Mouse (Mus musculus): ENCODE data around the gene Dpf1.

The Dpf1 gene

GRCm38 (mm10) chr7:29309749-29310148 is 6.0 kb downstream of the Dpf1 start:
- no peak for DNase-seq (ENCODE audit: low spot score in 2 of 2)

DNA sequence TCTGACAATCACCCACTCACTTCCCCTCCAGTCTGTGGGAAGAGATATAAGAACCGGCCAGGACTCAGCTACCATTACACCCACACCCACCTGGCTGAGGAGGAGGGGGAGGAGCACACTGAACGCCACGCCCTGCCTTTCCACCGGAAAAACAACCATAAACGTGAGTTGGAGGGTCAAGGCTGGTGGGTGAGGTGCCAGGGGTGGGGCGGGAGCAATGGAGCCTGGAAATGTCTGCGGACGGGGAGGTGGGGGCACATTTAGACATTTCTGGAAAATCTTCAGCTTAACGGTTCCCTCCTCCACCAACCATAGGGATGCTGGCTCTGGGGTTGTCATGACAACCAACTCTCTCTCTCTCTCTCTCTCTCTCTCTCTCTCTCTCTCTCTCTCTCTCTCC is 9.3 kb downstream of the Dpf1 start:
- no peak for DNase-seq (ENCODE audit: low spot score in 2 of 2)

GRCm38 (mm10) chr7:29313572-29314261 is 10.0 kb downstream of the Dpf1 start:
- no peak for DNase-seq (ENCODE audit: low spot score in 2 of 2)

DNA sequence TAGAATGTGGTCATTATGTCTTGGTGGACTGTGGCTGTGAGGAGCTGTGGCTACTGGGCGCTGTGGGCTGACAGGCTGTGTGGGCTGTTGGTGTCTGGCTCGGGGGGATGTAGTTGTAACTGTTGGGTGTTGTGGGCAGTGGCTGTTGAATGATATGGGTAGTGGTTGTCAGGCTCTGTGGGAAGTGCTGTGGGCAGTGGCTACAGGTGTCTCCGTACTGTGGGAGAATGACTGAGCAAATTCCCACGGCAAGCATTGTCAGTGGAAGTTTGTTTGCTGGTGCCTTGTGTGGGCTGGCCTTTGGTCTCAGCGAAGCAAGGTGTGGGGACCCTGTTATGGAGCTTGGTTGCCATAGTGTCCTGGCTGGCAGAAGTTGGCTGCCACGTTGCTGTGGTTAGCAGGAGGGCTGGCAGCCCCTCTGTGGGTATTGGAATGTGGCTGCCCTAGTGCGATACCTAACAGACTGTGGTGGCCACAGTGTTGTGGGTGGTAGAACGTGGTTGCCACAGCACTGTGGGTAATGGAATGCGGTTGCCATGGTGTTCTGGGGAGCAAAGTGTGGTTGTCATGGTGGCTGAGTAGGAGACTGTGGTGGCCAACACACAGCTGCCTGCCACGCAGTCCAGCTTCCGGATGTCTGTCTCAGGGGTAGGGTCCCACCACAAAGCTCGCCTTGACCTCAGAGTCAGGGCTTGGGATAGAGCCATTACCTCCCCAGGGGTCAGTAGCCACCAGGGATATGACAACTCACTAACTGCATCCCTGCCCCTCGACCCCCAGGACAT is 11.3 kb downstream of the Dpf1 start:
- DNase-seq (ENCODE audit: low spot score in 2 of 2): no peak

DNA sequence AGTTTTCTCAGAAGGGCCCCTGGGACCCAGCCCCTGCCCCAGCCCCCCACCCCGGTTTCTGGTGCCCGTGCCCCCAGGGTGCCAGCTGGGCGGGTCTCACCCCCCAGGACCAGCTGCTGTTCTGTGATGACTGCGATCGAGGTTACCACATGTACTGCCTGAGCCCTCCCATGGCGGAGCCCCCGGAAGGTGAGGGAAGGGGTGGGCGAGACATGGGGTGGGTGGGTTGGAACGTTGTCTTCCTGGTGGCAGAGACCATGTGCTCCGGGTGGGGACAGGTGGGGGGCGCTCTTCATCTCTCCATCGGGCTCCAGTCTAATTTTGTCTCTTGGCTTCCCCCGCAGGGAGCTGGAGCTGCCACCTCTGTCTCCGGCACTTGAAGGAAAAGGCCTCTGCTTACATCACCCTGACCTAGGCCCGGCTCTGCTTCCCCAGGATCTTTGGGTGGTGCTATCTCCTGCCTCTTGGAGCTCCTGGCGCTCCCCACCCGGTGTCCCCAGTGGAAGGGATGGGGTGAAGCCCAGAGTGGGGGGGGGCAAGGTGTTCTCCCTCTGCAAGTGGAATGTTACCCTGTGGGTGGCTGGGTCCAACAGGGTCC is 12.5 kb downstream of the Dpf1 start:
- DNase-seq (ENCODE audit: low spot score in 2 of 2): no peak

DNA sequence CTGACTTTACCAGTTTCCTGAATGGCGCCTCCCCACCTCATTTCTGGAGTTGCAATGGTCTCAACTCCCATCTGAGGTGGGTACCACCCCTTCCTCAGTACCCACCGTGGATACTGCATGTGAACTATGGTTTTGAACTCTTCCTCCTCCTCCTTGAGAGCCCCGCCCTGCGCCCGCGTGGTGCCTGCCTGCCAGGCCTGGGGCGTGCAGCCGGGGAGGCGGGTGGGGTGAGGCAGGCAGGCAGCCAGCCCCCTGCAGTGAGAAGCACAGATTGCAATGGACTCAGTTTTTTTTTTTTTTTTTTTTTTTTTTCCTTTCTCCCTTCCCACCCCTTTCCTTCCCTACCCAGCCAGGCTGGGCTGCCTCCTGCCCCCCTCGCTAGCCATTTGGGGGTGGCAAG is 13.2 kb downstream of the Dpf1 start:
- no peak for DNase-seq (ENCODE audit: low spot score in 2 of 2)

DNA sequence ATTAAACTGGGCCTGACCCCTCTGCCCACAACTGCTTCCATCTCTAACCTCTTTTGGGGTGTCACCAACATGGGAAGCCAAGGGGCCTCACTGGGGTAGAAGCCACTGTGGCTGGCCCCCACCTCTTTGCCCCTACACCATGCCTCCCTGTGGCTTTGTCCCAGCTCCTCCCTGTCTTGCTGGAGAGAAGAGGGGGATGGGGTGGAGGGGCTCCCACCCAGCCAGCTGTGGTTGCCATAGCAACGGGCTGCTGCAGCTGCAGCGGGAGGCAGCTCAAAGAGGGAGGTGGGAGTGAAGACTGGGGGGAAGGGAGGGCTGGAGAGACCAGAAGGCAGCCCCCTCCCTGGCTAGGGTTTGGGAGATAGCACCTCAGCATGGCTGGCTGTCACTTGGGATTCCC is 13.8 kb downstream of the Dpf1 start:
- DNase-seq (ENCODE audit: low spot score in 2 of 2): no peak

- DNase-seq (ENCODE audit: low spot score in 2 of 2): peak in 1 of 2 experiments; percentile 54
Observed at GRCm38 (mm10) chr7:29318115-29318911, 14.6 kb downstream of the Dpf1 start.

DNA sequence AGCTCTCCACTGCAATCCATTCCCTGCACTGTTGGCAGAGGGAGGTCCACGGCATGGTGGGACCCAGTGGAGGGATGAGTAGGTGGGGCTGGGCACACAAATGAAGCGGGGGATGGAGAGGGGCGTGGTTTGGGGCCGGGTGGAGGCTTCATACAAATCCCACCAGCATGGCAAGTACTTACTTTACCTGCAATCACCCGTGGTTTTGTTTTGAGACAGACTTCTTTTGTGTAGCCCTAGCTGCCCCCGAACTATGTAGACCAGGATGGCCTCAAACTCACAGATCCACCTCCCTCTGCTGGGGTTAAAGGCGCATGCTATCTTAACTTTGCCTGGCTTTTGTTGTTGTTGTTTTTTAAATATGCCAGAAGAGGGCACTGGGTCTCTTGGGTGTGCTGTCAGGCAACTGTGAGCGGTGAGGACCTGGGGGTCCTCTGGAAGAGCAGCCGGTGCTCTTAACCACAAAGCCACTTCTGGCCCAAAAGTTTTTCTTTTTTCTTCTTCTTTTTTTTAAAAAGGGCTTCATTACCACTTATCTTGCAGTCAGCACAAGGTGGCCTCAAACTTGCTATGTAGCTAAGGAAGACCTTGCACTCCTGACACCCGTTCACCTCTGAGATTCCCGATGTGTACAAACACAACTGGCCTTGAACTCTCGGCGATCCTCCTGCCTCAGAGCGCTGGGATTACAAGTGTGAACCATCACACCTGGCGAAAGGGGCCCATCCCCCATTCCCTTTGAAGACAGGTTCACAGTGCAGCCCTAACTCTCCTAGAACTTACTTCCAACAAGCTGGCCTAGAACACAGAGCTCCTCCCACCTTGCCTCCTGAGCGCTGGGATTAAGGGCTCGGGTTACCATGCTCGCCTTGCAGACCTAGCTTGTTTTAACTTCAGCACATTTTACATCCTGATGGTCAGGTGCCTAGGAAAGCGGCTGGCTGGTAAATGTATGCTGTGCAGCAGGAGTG is 15.9 kb downstream of the Dpf1 start:
- no peak for DNase-seq (ENCODE audit: low spot score in 2 of 2)

- DNase-seq (ENCODE audit: low spot score in 2 of 2): no peak
Observed at GRCm38 (mm10) chr7:29327087-29327486, 23.3 kb downstream of the Dpf1 start.

- DNase-seq (ENCODE audit: low spot score in 2 of 2): no peak
Observed at GRCm38 (mm10) chr7:29328984-29329383, 25.2 kb downstream of the Dpf1 start.

- DNase-seq (ENCODE audit: low spot score in 2 of 2): no peak
Observed at GRCm38 (mm10) chr7:29334156-29334555, 30.4 kb downstream of the Dpf1 start.

DNA sequence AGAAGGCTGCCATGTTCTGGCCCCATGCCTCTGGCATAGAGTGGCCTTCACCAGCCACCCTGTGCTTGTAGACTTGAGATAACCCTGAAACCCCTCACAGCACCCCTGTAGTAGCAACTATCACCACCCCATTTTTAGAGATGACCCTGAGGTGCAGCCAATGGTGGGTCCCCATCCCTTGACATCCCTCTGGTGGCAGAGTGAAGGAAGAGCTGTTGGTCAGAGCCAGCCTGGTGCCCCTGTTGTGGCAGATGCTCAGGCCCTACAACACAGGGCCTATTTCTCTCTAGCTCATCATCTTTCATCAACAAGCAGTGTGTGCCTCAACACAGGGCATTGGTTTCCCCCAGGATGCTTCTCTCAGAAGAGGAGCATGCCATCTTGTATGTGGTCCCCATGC is 31.5 kb downstream of the Dpf1 start:
- no peak for DNase-seq (ENCODE audit: low spot score in 2 of 2)

DNA sequence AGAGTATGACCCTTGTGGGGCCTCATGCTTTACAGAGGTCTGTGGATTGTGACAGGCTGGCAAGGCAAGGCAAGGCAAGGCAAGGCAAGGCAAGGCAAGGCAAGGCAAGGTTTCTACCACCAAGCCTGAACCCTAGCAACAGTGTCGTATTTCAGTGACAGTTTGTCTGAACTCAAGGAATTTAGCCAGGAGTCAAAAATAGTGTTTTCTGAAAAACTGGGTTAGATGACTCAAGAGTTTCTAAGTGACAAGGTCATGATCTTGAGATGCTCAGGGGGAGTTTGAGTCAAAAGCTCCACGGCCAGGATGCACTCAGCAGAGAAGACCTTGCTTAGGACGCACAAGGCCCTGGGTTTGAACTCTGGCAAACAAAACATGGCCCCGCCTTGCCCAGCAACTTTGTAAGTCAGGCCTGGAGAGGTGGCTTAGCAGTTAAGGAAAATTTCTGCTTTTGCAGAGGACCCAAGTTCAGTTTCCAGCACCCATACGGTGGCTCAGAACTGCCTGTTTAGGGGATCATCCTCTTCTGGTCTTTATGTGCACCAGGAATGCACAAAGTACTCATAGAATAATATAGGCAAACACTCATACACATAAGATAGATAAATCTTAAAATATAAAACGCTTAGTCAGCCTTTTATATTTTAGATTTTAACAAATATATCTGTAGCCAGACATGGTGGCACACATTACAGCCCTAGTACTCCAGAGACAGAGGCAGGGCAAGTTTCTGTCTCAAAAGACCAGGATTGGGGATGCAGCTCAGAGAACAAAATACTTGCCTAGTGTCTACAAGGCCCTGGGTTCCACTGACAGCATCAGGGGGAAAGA is 32.3 kb downstream of the Dpf1 start:
- DNase-seq (ENCODE audit: low spot score in 2 of 2): no peak

DNA sequence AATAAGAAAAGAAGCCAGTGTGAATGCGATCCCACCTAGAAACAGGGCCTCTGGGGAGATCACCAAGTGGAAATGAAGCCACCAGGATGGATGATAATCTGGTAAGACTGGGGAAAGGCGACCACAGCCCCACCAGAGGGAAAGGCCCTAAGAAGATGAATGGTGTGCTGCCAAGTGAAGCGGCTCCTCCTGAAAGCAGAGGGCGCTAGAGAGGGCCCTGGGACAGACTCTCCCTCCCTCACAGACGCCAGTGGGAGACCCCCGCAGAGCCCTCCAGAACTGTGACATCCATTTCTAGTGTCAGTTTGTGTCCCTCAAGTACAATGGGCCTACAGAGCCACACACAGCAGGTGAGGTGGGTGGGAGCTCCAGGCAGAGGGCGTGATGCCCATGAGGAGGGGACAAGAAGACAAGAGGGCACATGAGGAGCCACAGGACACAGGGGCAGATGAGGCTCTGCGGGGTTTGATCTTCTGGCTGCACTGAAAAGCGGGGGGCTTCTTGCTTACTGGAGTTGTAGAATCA is 33.1 kb downstream of the Dpf1 start:
- no peak for DNase-seq (ENCODE audit: low spot score in 2 of 2)

- DNase-seq (ENCODE audit: low spot score in 2 of 2): no peak
Observed at GRCm38 (mm10) chr7:29337766-29338165, 34.0 kb downstream of the Dpf1 start.

DNA sequence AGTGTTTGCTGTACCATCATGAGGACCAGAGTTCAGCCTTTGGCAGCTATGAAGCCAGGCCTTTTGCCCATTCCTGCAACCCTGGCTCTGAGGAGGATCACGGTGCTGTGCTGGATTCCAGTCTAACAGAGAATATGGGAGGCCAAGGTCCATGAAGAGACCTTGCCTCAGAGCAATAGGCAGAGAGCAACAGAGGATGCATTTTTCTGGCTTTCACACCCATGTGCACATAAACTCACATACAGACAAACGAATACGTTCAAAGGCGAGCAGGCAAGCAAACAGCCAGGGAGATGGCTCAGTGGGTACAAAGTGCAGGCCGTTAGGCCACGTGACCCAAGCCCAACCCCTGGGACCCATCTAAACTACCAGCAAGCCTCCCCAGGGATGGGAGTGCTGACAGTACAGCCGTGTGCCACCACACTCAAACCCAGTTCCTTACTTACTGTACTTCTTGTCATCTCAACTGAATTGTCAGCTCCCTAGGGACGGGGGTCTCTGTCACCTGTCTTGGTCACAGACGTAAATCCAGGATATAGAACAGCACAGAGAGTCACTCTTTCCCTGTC is 34.7 kb downstream of the Dpf1 start:
- DNase-seq (ENCODE audit: low spot score in 2 of 2): no peak

DNA sequence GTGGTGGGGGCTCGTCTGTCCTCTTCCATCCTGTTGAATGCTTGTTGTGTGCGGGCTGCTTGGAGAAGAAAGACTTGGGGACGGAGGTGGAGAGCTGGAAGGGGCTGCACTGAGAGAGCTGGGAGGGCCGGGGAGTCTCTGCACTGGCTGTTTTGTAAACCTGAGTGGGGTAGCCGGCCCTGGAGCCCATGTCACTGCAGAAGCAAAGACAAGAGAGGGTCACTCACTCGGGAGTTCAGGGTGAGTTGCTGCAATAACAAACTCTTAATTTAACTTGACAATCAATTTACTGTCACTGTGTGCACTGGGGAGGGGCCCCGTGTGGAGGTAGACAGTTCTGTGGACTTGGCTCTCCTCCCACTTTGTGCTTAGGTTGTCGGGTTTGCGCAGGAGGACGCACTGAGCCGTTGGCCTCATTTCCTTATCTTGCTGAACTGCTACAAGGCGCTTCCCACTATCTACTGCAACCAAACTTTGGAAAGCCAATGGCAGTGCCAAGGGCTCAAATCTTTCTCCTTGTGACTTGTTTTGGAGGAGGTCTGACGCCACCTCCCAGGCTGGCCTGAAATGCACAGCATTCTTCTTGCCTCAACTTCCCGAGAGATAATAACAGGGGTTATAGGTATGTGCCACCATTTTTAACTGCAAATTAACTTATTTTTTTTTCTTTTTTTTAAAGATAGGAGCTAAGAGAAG is 35.4 kb downstream of the Dpf1 start:
- no peak for DNase-seq (ENCODE audit: low spot score in 2 of 2)

DNA sequence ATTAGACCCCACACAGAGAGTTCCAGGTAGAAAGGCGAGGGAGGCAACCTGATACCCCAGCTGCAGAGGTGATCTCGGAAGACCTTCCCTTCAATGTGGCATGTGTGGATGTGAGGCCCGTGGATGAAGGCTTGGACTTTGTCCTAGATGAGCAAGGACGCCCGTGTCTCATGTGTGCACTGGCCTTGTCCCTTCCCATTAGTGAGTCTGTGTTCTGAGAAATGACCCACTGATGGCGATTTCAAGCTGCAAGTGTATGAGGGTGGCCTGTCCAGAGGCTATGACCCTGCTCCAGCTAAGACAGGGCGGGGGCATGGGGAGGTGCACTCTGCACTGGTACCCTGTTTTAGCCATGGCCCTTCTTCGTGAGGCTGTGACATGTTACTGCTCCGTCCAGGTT is 36.5 kb downstream of the Dpf1 start:
- DNase-seq (ENCODE audit: low spot score in 2 of 2): no peak

All from urinary bladder, postnatal 36 days (tissue).